Comparison of ENCODE assay signal across 9 mouse cellular contexts in the genomic region with DNA sequence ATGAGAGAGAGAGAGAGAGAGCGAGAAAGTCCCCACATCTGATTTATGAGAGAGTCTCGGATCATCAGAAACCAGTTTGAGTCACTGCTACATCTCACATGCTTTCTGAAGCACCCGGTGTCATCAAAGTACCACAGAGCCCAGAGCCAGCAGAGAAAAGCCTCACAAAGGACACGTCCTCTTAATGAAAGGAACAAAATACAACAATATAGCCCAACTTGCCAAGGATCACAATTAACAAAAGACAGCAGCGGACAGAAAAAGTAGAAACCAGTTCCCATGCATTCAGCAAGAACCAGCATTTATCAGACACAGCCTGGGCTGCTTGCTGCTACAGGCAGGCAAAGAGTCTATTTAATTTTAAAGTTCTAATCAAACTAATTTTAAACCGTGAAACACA.
A peak's percentile ranks its signal among the peaks of the same experiment; 100 is the strongest.
DNase-seq lines count a peak whose midpoint lies in the region; ATAC-seq lines count a peak whose summit lies in the region.
"Had no signal": no experiment of that assay in that cellular context is flagged by ENCODE, and none has a peak within 500 bp of the region (broad histone marks: within the 10 kb centered on the region; RNA-seq: fewer than 3 reads in every experiment).

No protein-coding gene starts in this region.

- no peaks in the 10 kb centered on the region for H3K27me3 ChIP-seq in heart, embryonic 11.5 days (ENCODE audit: control insufficient read depth, insufficient read depth, low read length)
- H3K27me3 ChIP-seq in heart, embryonic 16.5 days (ENCODE audit: control insufficient read depth, insufficient read depth, low read length) = no peaks in the 10 kb centered on the region
- H3K27me3 ChIP-seq in midbrain, embryonic 11.5 days (ENCODE audit: control insufficient read depth, insufficient read depth, low read length) = no peaks in the 10 kb centered on the region

- no peak for DNase-seq in heart, adult 9 months (ENCODE audit: low spot score in 2 of 2)
- DNase-seq in midbrain, embryonic 11.5 days (ENCODE audit: low spot score, missing footprints) = peak; percentile 85
- no peak for DNase-seq in left cerebral cortex, postnatal 10 days (ENCODE audit: extremely low spot score in 1 of 2, low spot score in 2 of 2)
- DNase-seq in urinary bladder, postnatal 4 days (ENCODE audit: low spot score in 2 of 2) = no peak
- DNase-seq in thymus, postnatal 14 days = no peak
- DNase-seq: thymus, postnatal 4 days had no signal

- H3K9ac ChIP-seq in heart, embryonic 11.5 days (ENCODE audit: low read depth, low read length) = peak overlapping the region; percentile 43; the same call in 1 of the 2 replicates
- H3K9ac ChIP-seq in heart, embryonic 16.5 days (ENCODE audit: low read length) = peak overlapping the region; percentile 72
- H3K9ac ChIP-seq in midbrain, embryonic 11.5 days (ENCODE audit: low read length) = no peak overlapping the region

- no peak for ATAC-seq in heart, embryonic 11.5 days (replicated peaks; ENCODE audit: insufficient number of reproducible peaks, low FRiP score, low TSS enrichment)
- ATAC-seq in heart, embryonic 16.5 days (replicated peaks; ENCODE audit: extremely low read depth, insufficient read depth, low FRiP score) = no peak
- no peak for ATAC-seq in midbrain, embryonic 11.5 days (ENCODE audit: low FRiP score)

- H3K4me1 ChIP-seq in heart, embryonic 11.5 days (ENCODE audit: control insufficient read depth, insufficient read depth, low read length) = peaks cover 13% of the 10 kb centered on the region
- H3K4me1 ChIP-seq in brown adipose tissue, adult 24 weeks (ENCODE audit: control insufficient read depth, insufficient read depth, insufficient read length, low read length) = peaks cover 4% of the 10 kb centered on the region
- peaks cover 44% of the 10 kb centered on the region for H3K4me1 ChIP-seq in heart, embryonic 16.5 days (ENCODE audit: control insufficient read depth, insufficient read depth, low read length)
- H3K4me1 ChIP-seq in midbrain, embryonic 11.5 days (ENCODE audit: control insufficient read depth, insufficient read depth, low read length) = peaks cover 22% of the 10 kb centered on the region

- H3K4me2 ChIP-seq in heart, embryonic 11.5 days = peak overlapping the region; percentile 87
- H3K4me2 ChIP-seq in heart, embryonic 16.5 days (ENCODE audit: low read depth, low read length) = peak overlapping the region; percentile 64
- H3K4me2 ChIP-seq in midbrain, embryonic 11.5 days = no peak overlapping the region; the same call in 1 of the 2 replicates

- no peak overlapping the region for H3K27ac ChIP-seq in heart, embryonic 11.5 days (ENCODE audit: low read depth, low read length)
- peak overlapping the region; percentile 95 for H3K27ac ChIP-seq in brown adipose tissue, adult 24 weeks (replicated peaks; ENCODE audit: low read depth, low read length)
- peak overlapping the region; percentile 86 for H3K27ac ChIP-seq in heart, embryonic 16.5 days (ENCODE audit: low read length)
- no peak overlapping the region for H3K27ac ChIP-seq in midbrain, embryonic 11.5 days (ENCODE audit: low read depth, low read length)

- H3K9me3 ChIP-seq in heart, embryonic 11.5 days (replicated peaks; ENCODE audit: control insufficient read depth, low read length) = no peaks in the 10 kb centered on the region
- no peaks in the 10 kb centered on the region for H3K9me3 ChIP-seq in heart, embryonic 16.5 days (replicated peaks; ENCODE audit: control insufficient read depth, low read length)
- H3K9me3 ChIP-seq in midbrain, embryonic 11.5 days (ENCODE audit: control insufficient read depth, low read length) = no peaks in the 10 kb centered on the region

- WGBS in heart, embryonic 11.5 days (ENCODE audit: insufficient replicate concordance) = 61% methylated on average over 6 of the region's 6 CpGs
- 39% methylated on average over 6 of the region's 6 CpGs for WGBS in heart, embryonic 16.5 days
- WGBS in midbrain, embryonic 11.5 days = 26% methylated on average over 6 of the region's 6 CpGs

- H3K4me3 ChIP-seq in heart, embryonic 11.5 days (ENCODE audit: low read depth, low read length) = no peak overlapping the region
- peak overlapping the region; percentile 60 for H3K4me3 ChIP-seq in brown adipose tissue, adult 24 weeks (ENCODE audit: insufficient read depth, low read depth, low read length)
- peak overlapping the region; percentile 53 for H3K4me3 ChIP-seq in heart, embryonic 16.5 days (ENCODE audit: low read length)
- H3K4me3 ChIP-seq in midbrain, embryonic 11.5 days (ENCODE audit: low read depth, low read length) = no peak overlapping the region

- intact Hi-C loops in left cerebral cortex, postnatal 10 days (cut with DNase I) = loop anchor here (2.0 to 5.0 kb wide), 5 partner anchors 179 to 839 kb away; no protein-coding TSS in a partner anchor

- H3K36me3 ChIP-seq in heart, embryonic 11.5 days (ENCODE audit: control insufficient read depth, insufficient read depth, low read length) = peaks cover 7% of the 10 kb centered on the region
- peaks cover 24% of the 10 kb centered on the region for H3K36me3 ChIP-seq in heart, embryonic 16.5 days (ENCODE audit: control insufficient read depth, insufficient read depth)
- H3K36me3 ChIP-seq in midbrain, embryonic 11.5 days (ENCODE audit: control insufficient read depth, insufficient read depth, low read length) = peaks cover 3% of the 10 kb centered on the region; the same call in 1 of the 2 replicates

Comparison
In these comparisons a context has a peak if more than half of its experiments do, and no peak if none do; other contexts are left out.
1. H3K27ac ChIP-seq: peak in brown adipose tissue, adult 24 weeks (single experiment) and heart, embryonic 16.5 days (single experiment); none in heart, embryonic 11.5 days (single experiment) and midbrain, embryonic 11.5 days (single experiment).
2. H3K4me3 ChIP-seq: peak in brown adipose tissue, adult 24 weeks (single experiment) and heart, embryonic 16.5 days (single experiment); none in heart, embryonic 11.5 days (single experiment) and midbrain, embryonic 11.5 days (single experiment).